Mouse (Mus musculus) lung, adult 18-20 months (tissue): ENCODE data around the gene Kbtbd4.
A peak's percentile ranks its signal among the peaks of the same experiment; 100 is the strongest.
"Not testable (repeated sequence)": the region's sequence is repeated elsewhere in the genome, so short reads cannot be mapped to it uniquely, and the experiment has no call there.

ENCODE experiments used
- DNase-seq, 2 experiments: peaks; one replicate each; pipeline ENCODE4 v3.0.0; 2022; ENCODE audit warnings: mixed read lengths in 2 of 2

Kbtbd4 gene

GRCm38 (mm10) chr2:90904076-90904855 lies at the start of gene Kbtbd4, which contains the start of gene Ndufs3:
Gene Kbtbd4, plus strand, starts transcription at chr2:90904740.
Gene Ndufs3, minus strand, starts transcription at chr2:90904827.
- peak; percentile 87 to 88 for DNase-seq

- no peak for DNase-seq
Observed at GRCm38 (mm10) chr2:90861486-90861885, 43.1 kb upstream of the Kbtbd4 start.

- no peak for DNase-seq
Observed at GRCm38 (mm10) chr2:90864184-90864583, 40.4 kb upstream of the Kbtbd4 start.

GRCm38 (mm10) chr2:90866524-90866923 lies 38.0 kb upstream of the Kbtbd4 start:
- DNase-seq: peak; percentile 70 to 82

- no peak for DNase-seq
Observed at GRCm38 (mm10) chr2:90870136-90870601, 34.4 kb upstream of the Kbtbd4 start.

- DNase-seq: peak in 1 of 2 experiments; percentile 29
Observed at GRCm38 (mm10) chr2:90871180-90871961, 33.2 kb upstream of the Kbtbd4 start.

- no peak for DNase-seq
Observed at GRCm38 (mm10) chr2:90874025-90874424, 30.5 kb upstream of the Kbtbd4 start.

- no peak for DNase-seq
Observed at GRCm38 (mm10) chr2:90875239-90875638, 29.3 kb upstream of the Kbtbd4 start.

GRCm38 (mm10) chr2:90877584-90878259 lies 26.8 kb upstream of the Kbtbd4 start:
- no peak for DNase-seq

- no peak for DNase-seq
Observed at GRCm38 (mm10) chr2:90879419-90879818, 25.1 kb upstream of the Kbtbd4 start.

- no peak for DNase-seq
Observed at GRCm38 (mm10) chr2:90880144-90880785, 24.3 kb upstream of the Kbtbd4 start.

- no peak for DNase-seq
Observed at GRCm38 (mm10) chr2:90881824-90882223, 22.7 kb upstream of the Kbtbd4 start.

GRCm38 (mm10) chr2:90885218-90886041 lies 19.1 kb upstream of the Kbtbd4 start, which contains the start of gene C1qtnf4:
Gene C1qtnf4, plus strand, starts transcription at chr2:90885860.
- no peak for DNase-seq

GRCm38 (mm10) chr2:90886436-90886835 lies 18.1 kb upstream of the Kbtbd4 start:
- no peak for DNase-seq

GRCm38 (mm10) chr2:90887627-90888026 lies 16.9 kb upstream of the Kbtbd4 start:
- no peak for DNase-seq

GRCm38 (mm10) chr2:90889550-90890548 lies 14.7 kb upstream of the Kbtbd4 start:
- peak; percentile 46 to 50 for DNase-seq

- DNase-seq: no peak
Observed at GRCm38 (mm10) chr2:90893673-90894298, 10.8 kb upstream of the Kbtbd4 start.

GRCm38 (mm10) chr2:90894299-90894677 lies 10.3 kb upstream of the Kbtbd4 start:
- not testable (repeated sequence) for DNase-seq

- no peak for DNase-seq
Observed at GRCm38 (mm10) chr2:90903398-90903797, 1.1 kb upstream of the Kbtbd4 start.

GRCm38 (mm10) chr2:90904856-90905224 lies 300 bp downstream of the Kbtbd4 start:
- DNase-seq: no peak
